Mouse (Mus musculus) liver, embryonic 14.5 days (tissue): ENCODE results near the gene Gtsf1.

Source experiments
- CTCF ChIP-seq: IDR thresholded peaks from 2 replicates; pipeline ENCODE4 v1.5.1; 2016; ENCODE audit warnings: antibody characterized with exemption, low read depth, control low read depth
- EP300 ChIP-seq: IDR thresholded peaks from 2 replicates; pipeline ENCODE4 v1.6.1; 2016; ENCODE audit warnings: antibody characterized with exemption, low read depth

GRCm38 (mm10) chr15:103430241-103430640 lies at the start of gene Gtsf1:
- TF ChIP-seq CTCF (no peak), EP300 (no peak)
